ENCODE assay signal across 31 mouse cellular contexts in genomic region chr16:8385679-8386078, GRCm38 (mm10). TPM values are rescaled to one million over a fixed set of nuclear protein-coding genes. Genes with fewer than 3 reads are reported as not detected.
A peak's percentile ranks its signal among the peaks of the same experiment; 100 is the strongest.
DNase-seq lines count a peak whose midpoint lies in the region; ATAC-seq and TF ChIP-seq lines count a peak whose summit lies in the region.
"Had no signal": no experiment of that assay in that cellular context is flagged by ENCODE, and none has a peak within 500 bp of the region (broad histone marks: within the 10 kb centered on the region; RNA-seq: fewer than 3 reads in every experiment).

No protein-coding gene starts in this region.

- H3K4me2 ChIP-seq in hindbrain, postnatal 0 days (ENCODE audit: low read depth, low read length) = no peak overlapping the region
- no peak overlapping the region for H3K4me2 ChIP-seq in hindbrain, embryonic 13.5 days
- H3K4me2 ChIP-seq: forebrain, embryonic 13.5 days; heart, embryonic 13.5 days; hindbrain, embryonic 15.5 days; kidney, embryonic 15.5 days; limb, embryonic 12.5 days; liver, embryonic 11.5 days; lung, embryonic 15.5 days; midbrain, embryonic 12.5 days; neural tube, embryonic 13.5 days had no signal

- DNase-seq in hindbrain, postnatal 0 days (ENCODE audit: low spot score) = peak; percentile 27
- DNase-seq in thymus, postnatal 14 days = peak; percentile 21
- no peak for DNase-seq in thymus, adult 2 months
- peak; percentile 30 for DNase-seq in R1 (ENCODE audit: low read depth, low spot score)
- no peak for DNase-seq in right cerebral cortex, postnatal 36 days (ENCODE audit: low spot score in 2 of 2)
- DNase-seq: adrenal gland, adult 8-10 months; cerebellum, adult 8-10 months; cerebellum, postnatal 25 days; gastrocnemius, adult 2 months; gastrocnemius, postnatal 36 days; heart, adult 2 months; heart, postnatal 10 days; kidney, adult 18-20 months; kidney, postnatal 4 days; layer of hippocampus, adult 9-11 months had no signal

- no peaks in the 10 kb centered on the region for H3K36me3 ChIP-seq in hindbrain, postnatal 0 days (ENCODE audit: insufficient read depth, low read length)
- no peaks in the 10 kb centered on the region for H3K36me3 ChIP-seq in hindbrain, embryonic 13.5 days
- H3K36me3 ChIP-seq in thymus, adult 2 months (ENCODE audit: control insufficient read depth, insufficient read depth, low read length) = no peaks in the 10 kb centered on the region
- H3K36me3 ChIP-seq: heart, embryonic 13.5 days; hindbrain, embryonic 15.5 days; kidney, embryonic 15.5 days; limb, embryonic 12.5 days; lung, embryonic 15.5 days; midbrain, embryonic 12.5 days; neural tube, embryonic 13.5 days had no signal

- TF ChIP-seq CTCF in hindbrain, postnatal 0 days (IDR thresholded peaks at IDR 0.05; ENCODE audit: low read depth) = peak; percentile 15; the same call in 1 of the 2 replicates
- TF ChIP-seq CTCF in thymus, adult 2 months (IDR thresholded peaks at IDR 0.05; ENCODE audit: borderline replicate concordance, control insufficient read depth, extremely low read depth, insufficient read depth, low read length, poor library complexity) = no peak

- H3K9me3 ChIP-seq in hindbrain, postnatal 0 days (ENCODE audit: low read length) = no peaks in the 10 kb centered on the region
- no peaks in the 10 kb centered on the region for H3K9me3 ChIP-seq in hindbrain, embryonic 13.5 days
- H3K9me3 ChIP-seq: forebrain, embryonic 13.5 days; hindbrain, embryonic 15.5 days; kidney, embryonic 15.5 days; limb, embryonic 12.5 days; lung, embryonic 15.5 days; midbrain, embryonic 12.5 days; neural tube, embryonic 13.5 days had no signal

- H3K4me3 ChIP-seq in hindbrain, postnatal 0 days (ENCODE audit: low read length) = no peak overlapping the region
- H3K4me3 ChIP-seq in hindbrain, embryonic 13.5 days = no peak overlapping the region
- no peak overlapping the region for H3K4me3 ChIP-seq in thymus, adult 2 months (ENCODE audit: control insufficient read depth, insufficient read depth, low read length)
- H3K4me3 ChIP-seq: forebrain, embryonic 13.5 days; gastrocnemius, adult 2 months; heart, adult 2 months; heart, embryonic 13.5 days; hindbrain, embryonic 15.5 days; kidney, embryonic 15.5 days; limb, embryonic 12.5 days; lung, embryonic 15.5 days; midbrain, embryonic 12.5 days; neural tube, embryonic 13.5 days had no signal

- ATAC-seq in hindbrain, postnatal 0 days = no peak
- no peak for ATAC-seq in hindbrain, embryonic 13.5 days (ENCODE audit: low FRiP score)
- no peak for ATAC-seq in megakaryocyte-erythroid progenitor cell, adult 5-6 weeks (replicated peaks; ENCODE audit: low FRiP score, low TSS enrichment, poor library complexity, severe bottlenecking)
- ATAC-seq: forebrain, embryonic 13.5 days had no signal

- no peaks in the 10 kb centered on the region for H3K4me1 ChIP-seq in hindbrain, postnatal 0 days (ENCODE audit: insufficient read depth, low read length)
- H3K4me1 ChIP-seq in hindbrain, embryonic 13.5 days (replicated peaks) = no peaks in the 10 kb centered on the region
- H3K4me1 ChIP-seq in thymus, adult 2 months (replicated peaks; ENCODE audit: control insufficient read depth, insufficient read depth, low read length) = no peaks in the 10 kb centered on the region
- H3K4me1 ChIP-seq: forebrain, embryonic 13.5 days; heart, embryonic 13.5 days; hindbrain, embryonic 15.5 days; kidney, embryonic 15.5 days; limb, embryonic 12.5 days; lung, embryonic 15.5 days; midbrain, embryonic 12.5 days; neural tube, embryonic 13.5 days had no signal

- WGBS in hindbrain, postnatal 0 days = 81% methylated on average over 5 of the region's 5 CpGs
- WGBS in hindbrain, embryonic 13.5 days = 86% methylated on average over 5 of the region's 5 CpGs
- 65% methylated on average over 5 of the region's 5 CpGs for WGBS in thymus, adult 2 months

- no peak overlapping the region for H3K9ac ChIP-seq in hindbrain, postnatal 0 days (replicated peaks; ENCODE audit: low read length)
- no peak overlapping the region for H3K9ac ChIP-seq in hindbrain, embryonic 13.5 days
- H3K9ac ChIP-seq: forebrain, embryonic 13.5 days; heart, embryonic 13.5 days; hindbrain, embryonic 15.5 days; kidney, embryonic 15.5 days; limb, embryonic 12.5 days; lung, embryonic 15.5 days; midbrain, embryonic 12.5 days; neural tube, embryonic 13.5 days had no signal

- no peak overlapping the region for H3K27ac ChIP-seq in hindbrain, postnatal 0 days
- H3K27ac ChIP-seq in hindbrain, embryonic 13.5 days = no peak overlapping the region
- H3K27ac ChIP-seq in thymus, adult 2 months (ENCODE audit: control insufficient read depth, insufficient read depth, low read length) = no peak overlapping the region
- H3K27ac ChIP-seq: forebrain, embryonic 13.5 days; gastrocnemius, adult 2 months; heart, adult 2 months; heart, embryonic 13.5 days; hindbrain, embryonic 15.5 days; kidney, embryonic 15.5 days; limb, embryonic 12.5 days; lung, embryonic 15.5 days; midbrain, embryonic 12.5 days; neural tube, embryonic 13.5 days had no signal

- no peak for TF ChIP-seq POLR2A in thymus, adult 2 months (IDR thresholded peaks at IDR 0.05; ENCODE audit: control insufficient read depth, extremely low read depth, insufficient read depth, low read length, poor library complexity)

- no peaks in the 10 kb centered on the region for H3K27me3 ChIP-seq in hindbrain, postnatal 0 days (ENCODE audit: insufficient read depth, low read length)
- no peaks in the 10 kb centered on the region for H3K27me3 ChIP-seq in hindbrain, embryonic 13.5 days
- no peaks in the 10 kb centered on the region for H3K27me3 ChIP-seq in thymus, adult 2 months (ENCODE audit: control insufficient read depth, insufficient read depth, low read length)
- H3K27me3 ChIP-seq: forebrain, embryonic 13.5 days; hindbrain, embryonic 15.5 days; kidney, embryonic 15.5 days; lung, embryonic 15.5 days; midbrain, embryonic 12.5 days; neural tube, embryonic 13.5 days had no signal

RNA-seq across cellular contexts. Expression of gene Tmem114, which starts 39.3 kb away (rescaled TPM):
- total RNA-seq in hindbrain, postnatal 0 days (2014; rRNA removed) = 1.2 and 3.4 TPM in 2 replicates
- polyA plus RNA-seq in hindbrain, postnatal 0 days (2015; fragmentation: Nextera tagmentation; extraction: Ambion mirVana) = 2.0 and 2.1 TPM in 2 replicates
- polyA plus RNA-seq in hindbrain, embryonic 13.5 days (2015; fragmentation: Nextera tagmentation; extraction: Ambion mirVana) = 0.23 and 0.45 TPM in 2 replicates
- 0.09 TPM in 1 of 2 replicates, not detected in the other for polyA plus RNA-seq in thymus, adult 2 months (2012; rRNA removed)
- not detected in 2 replicates for total RNA-seq in megakaryocyte-erythroid progenitor cell, adult 5-6 weeks (2014; fragmentation: Nextera tagmentation)
- total RNA-seq in megakaryocyte-erythroid progenitor cell, adult 5-6 weeks (2017) = not detected in 2 replicates
- total RNA-seq: adrenal gland, adult 8-10 months; gastrocnemius, adult 2 months; gastrocnemius, postnatal 36 days; heart, adult 2 months; heart, postnatal 10 days had no signal
- polyA plus RNA-seq: embryonic facial prominence, embryonic 11.5 days; forebrain, embryonic 13.5 days; heart, adult 2 months; heart, embryonic 13.5 days; limb, embryonic 12.5 days; liver, embryonic 11.5 days; liver, embryonic 16.5 days; lung, embryonic 15.5 days; midbrain, embryonic 12.5 days; small intestine, adult 2 months; stomach, embryonic 14.5 days; urinary bladder, adult 2 months had no signal

Comparison
In these comparisons a context has a peak if more than half of its experiments do, and no peak if none do; other contexts are left out.
1. DNase-seq: peak in hindbrain, postnatal 0 days (single experiment), thymus, postnatal 14 days (single experiment) and R1 (single experiment); none in thymus, adult 2 months (single experiment) and right cerebral cortex, postnatal 36 days (0 of 2).